Mouse (Mus musculus) fat pad, adult 2 months (tissue): ENCODE measurements around the gene Agl.
A peak's percentile ranks its signal among the peaks of the same experiment; 100 is the strongest.
"Not testable (repeated sequence)": the region's sequence is repeated elsewhere in the genome, so short reads cannot be mapped to it uniquely, and the experiment has no call there.

ENCODE experiments used
- DNase-seq: peaks from one replicate; pipeline ENCODE4 v3.0.0-alpha.2; 2011; ENCODE audit warnings: low read depth, low spot score; ENCODE audit errors: extremely low read depth

Gene Agl

GRCm38 (mm10) chr3:116816674-116817215 lies 8.8 kb upstream of the Agl start:
- DNase-seq: no peak

- no peak for DNase-seq
Measured at GRCm38 (mm10) chr3:116815916-116816315, 8.0 kb upstream of the Agl start.

GRCm38 (mm10) chr3:116815305-116815797 lies 7.4 kb upstream of the Agl start:
- no peak for DNase-seq

- DNase-seq: no peak
Measured at GRCm38 (mm10) chr3:116812946-116813345, 5.0 kb upstream of the Agl start.

- not testable (repeated sequence) for DNase-seq
Measured at GRCm38 (mm10) chr3:116810351-116810750, 2.4 kb upstream of the Agl start.

- no peak for DNase-seq
Measured at GRCm38 (mm10) chr3:116809221-116809620, 1.3 kb upstream of the Agl start.

- no peak for DNase-seq
Measured at GRCm38 (mm10) chr3:116808507-116809217, 696 bp upstream of the Agl start.

GRCm38 (mm10) chr3:116805866-116806265 lies 2.1 kb downstream of the Agl start:
- DNase-seq: no peak

GRCm38 (mm10) chr3:116804746-116805285 lies 3.1 kb downstream of the Agl start:
- DNase-seq: no peak

GRCm38 (mm10) chr3:116801755-116802154 lies 6.2 kb downstream of the Agl start:
- DNase-seq: peak; percentile 28

GRCm38 (mm10) chr3:116798821-116799510 lies 9.0 kb downstream of the Agl start:
- no peak for DNase-seq

GRCm38 (mm10) chr3:116788851-116789250 lies 19.1 kb downstream of the Agl start:
- DNase-seq: no peak

- no peak for DNase-seq
Measured at GRCm38 (mm10) chr3:116786543-116786942, 21.4 kb downstream of the Agl start.

GRCm38 (mm10) chr3:116785820-116786219 lies 22.1 kb downstream of the Agl start:
- DNase-seq: no peak

- DNase-seq: no peak
Measured at GRCm38 (mm10) chr3:116784811-116785210, 23.2 kb downstream of the Agl start.

- DNase-seq: no peak
Measured at GRCm38 (mm10) chr3:116784290-116784689, 23.7 kb downstream of the Agl start.

- DNase-seq: no peak
Measured at GRCm38 (mm10) chr3:116776961-116777360, 31.0 kb downstream of the Agl start.

GRCm38 (mm10) chr3:116773836-116774235 lies 34.1 kb downstream of the Agl start:
- DNase-seq: no peak

- no peak for DNase-seq
Measured at GRCm38 (mm10) chr3:116771597-116771996, 36.4 kb downstream of the Agl start.

- DNase-seq: not testable (repeated sequence)
Measured at GRCm38 (mm10) chr3:116766963-116767362, 41.0 kb downstream of the Agl start.

GRCm38 (mm10) chr3:116752818-116753217 lies 55.1 kb downstream of the Agl start:
- DNase-seq: no peak
